Mouse (Mus musculus) inflammation-experienced regulatory T-cells, adult 6 months (primary cell): ENCODE results near the gene Nfib. TPM values are rescaled to one million over a fixed set of nuclear protein-coding genes. Genes with fewer than 3 reads are reported as not detected.

ENCODE experiments used
- ATAC-seq: one replicate; pipeline ENCODE4 v1.8.0; 2017
- polyA plus RNA-seq, 3 experiments: library from polyadenylated mRNA; unstranded; fragments of 100-300 nt; shearing (Covaris generic); gene quantifications; one replicate each; pipeline ENCODE4 v1.2.1; 2017

Nfib gene
- polyA plus RNA-seq, 3 experiments from 2014 or later, result 0.04 to 0.11 TPM; not detected in 1

- no peak for ATAC-seq
These were observed 165.5 kb downstream of the Nfib start for GRCm38 (mm10) chr4:82540048-82540410.

- ATAC-seq, result no peak
These were observed 166.0 kb downstream of the Nfib start for GRCm38 (mm10) chr4:82539406-82540047.

- ATAC-seq, result no peak
These were observed 166.7 kb downstream of the Nfib start for GRCm38 (mm10) chr4:82538815-82539214.

- no peak for ATAC-seq
These were observed 167.3 kb downstream of the Nfib start for GRCm38 (mm10) chr4:82538069-82538811.

- no peak for ATAC-seq
These were observed 168.1 kb downstream of the Nfib start for GRCm38 (mm10) chr4:82537279-82537967.

GRCm38 (mm10) chr4:82536435-82537278 lies 168.9 kb downstream of the Nfib start:
- no peak for ATAC-seq

GRCm38 (mm10) chr4:82535606-82536434 lies 169.7 kb downstream of the Nfib start:
- no peak for ATAC-seq

- ATAC-seq, result no peak
These were observed 172.3 kb downstream of the Nfib start for GRCm38 (mm10) chr4:82533231-82533630.

- ATAC-seq, result no peak
These were observed 172.9 kb downstream of the Nfib start for GRCm38 (mm10) chr4:82532443-82533191.

- ATAC-seq, result no peak
These were observed 173.6 kb downstream of the Nfib start for GRCm38 (mm10) chr4:82531977-82532376.

GRCm38 (mm10) chr4:82530875-82531353 lies 174.6 kb downstream of the Nfib start:
- ATAC-seq, result no peak

GRCm38 (mm10) chr4:82528978-82529377 lies 176.6 kb downstream of the Nfib start:
- ATAC-seq, result no peak

GRCm38 (mm10) chr4:82519935-82520334 lies 185.6 kb downstream of the Nfib start:
- no peak for ATAC-seq

- no peak for ATAC-seq
These were observed 187.4 kb downstream of the Nfib start for GRCm38 (mm10) chr4:82518132-82518531.

- no peak for ATAC-seq
These were observed 188.2 kb downstream of the Nfib start for GRCm38 (mm10) chr4:82517311-82517710.

- no peak for ATAC-seq
These were observed 189.2 kb downstream of the Nfib start for GRCm38 (mm10) chr4:82516211-82516795.

- ATAC-seq, result no peak
These were observed 190.6 kb downstream of the Nfib start for GRCm38 (mm10) chr4:82514921-82515320.

GRCm38 (mm10) chr4:82514373-82514772 lies 191.2 kb downstream of the Nfib start:
- no peak for ATAC-seq

GRCm38 (mm10) chr4:82513426-82513750 lies 192.2 kb downstream of the Nfib start:
- ATAC-seq, result no peak

- no peak for ATAC-seq
These were observed 192.7 kb downstream of the Nfib start for GRCm38 (mm10) chr4:82512743-82513425.
